Mouse (Mus musculus): ENCODE results near the gene Inafm2.

GRCm38 (mm10) chr2:118749341-118749884 lies 3.9 kb downstream of the Inafm2 start:
- TF ChIP-seq POLR2A (IDR thresholded peaks at IDR 0.05; ENCODE audit: low read depth, low read length) (no peak), CTCF (IDR thresholded peaks at IDR 0.05; ENCODE audit: extremely low read depth, insufficient read depth, insufficient read length, insufficient replicate concordance) (no peak)

Measured in spleen, adult 2 months (tissue).